In the genomic region with DNA sequence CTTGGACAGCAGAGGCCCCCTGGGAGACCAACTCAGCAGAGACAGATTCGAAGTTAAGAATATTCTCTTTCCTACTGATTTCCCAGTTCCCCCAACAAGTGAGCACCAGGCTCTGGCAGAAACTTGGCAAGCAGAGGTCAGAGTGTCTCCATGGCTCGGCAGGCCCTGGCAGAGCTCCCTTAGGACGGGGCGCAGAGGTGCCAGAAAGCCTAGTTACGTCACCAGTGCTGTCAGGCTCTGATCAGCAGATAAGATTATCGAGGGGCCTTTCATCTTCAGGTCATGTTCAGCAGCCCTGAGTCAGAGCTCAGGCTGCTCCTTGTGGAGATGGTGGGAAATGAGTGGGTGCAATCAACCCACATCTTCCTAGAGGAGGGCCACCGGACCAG, we compare ENCODE assay signal across 8 mouse cellular contexts.
DNase-seq lines count a peak whose midpoint lies in the region; ATAC-seq and TF ChIP-seq lines count a peak whose summit lies in the region.

No protein-coding gene starts in this region.

- TF ChIP-seq EP300 in heart, postnatal 0 days (IDR thresholded peaks at IDR 0.05; ENCODE audit: low read depth): no peak
- no peak for TF ChIP-seq EP300 in stomach, postnatal 0 days (optimal IDR thresholded peaks at IDR 0.05)

- H3K27ac ChIP-seq in heart, postnatal 0 days (ENCODE audit: low read depth): no peak overlapping the region
- peak overlapping the region; percentile 63 for H3K27ac ChIP-seq in stomach, postnatal 0 days (replicated peaks)

- no peaks in the 10 kb centered on the region for H3K9me3 ChIP-seq in heart, postnatal 0 days (replicated peaks; ENCODE audit: control insufficient read depth, low read length)
- H3K9me3 ChIP-seq in stomach, postnatal 0 days (ENCODE audit: control insufficient read depth, low read length): no peaks in the 10 kb centered on the region

- H3K36me3 ChIP-seq in heart, postnatal 0 days (replicated peaks; ENCODE audit: control insufficient read depth, insufficient read depth, low read length): no peaks in the 10 kb centered on the region
- no peaks in the 10 kb centered on the region for H3K36me3 ChIP-seq in stomach, postnatal 0 days (ENCODE audit: control insufficient read depth, insufficient read depth, low read length)

- no peaks in the 10 kb centered on the region for H3K4me1 ChIP-seq in heart, postnatal 0 days (ENCODE audit: control insufficient read depth, insufficient read depth)
- peaks cover 2% of the 10 kb centered on the region; the same call in 1 of the 2 replicates for H3K4me1 ChIP-seq in stomach, postnatal 0 days (replicated peaks; ENCODE audit: control insufficient read depth, insufficient read depth)

- H3K27me3 ChIP-seq in heart, postnatal 0 days (ENCODE audit: control insufficient read depth, insufficient read depth, low read length): no peaks in the 10 kb centered on the region
- no peaks in the 10 kb centered on the region for H3K27me3 ChIP-seq in stomach, postnatal 0 days (ENCODE audit: control insufficient read depth, insufficient read depth, low read length)

- ATAC-seq in CD4-positive, CD25-positive, alpha-beta regulatory T cell, adult 4 months: no peak
- ATAC-seq in heart, postnatal 0 days (ENCODE audit: insufficient read depth, low read depth): 0 out of 2 replicates have a peak, but pooled peaks have one; percentile 27
- 0 out of 2 replicates have a peak, but pooled peaks have one; percentile 15 for ATAC-seq in stomach, postnatal 0 days (ENCODE audit: low FRiP score, low TSS enrichment)
- ATAC-seq in activated CD4-positive, CD25-positive, alpha-beta regulatory T cell, adult 4 months: no peak

- H3K9ac ChIP-seq in heart, postnatal 0 days (replicated peaks; ENCODE audit: low read depth, low read length): no peak overlapping the region
- no peak overlapping the region for H3K9ac ChIP-seq in stomach, postnatal 0 days (ENCODE audit: low read length)

- H3K4me3 ChIP-seq in heart, postnatal 0 days (ENCODE audit: low read depth, low read length): no peak overlapping the region
- no peak overlapping the region for H3K4me3 ChIP-seq in stomach, postnatal 0 days (ENCODE audit: low read depth, low read length)

- H3K4me2 ChIP-seq in heart, postnatal 0 days (ENCODE audit: low read depth, low read length): no peak overlapping the region
- H3K4me2 ChIP-seq in stomach, postnatal 0 days (replicated peaks; ENCODE audit: low read depth): no peak overlapping the region

- WGBS in heart, postnatal 0 days: 37% methylated on average over 7 of the region's 7 CpGs
- 49% methylated on average over 7 of the region's 7 CpGs for WGBS in stomach, postnatal 0 days

- no peak for TF ChIP-seq CTCF in heart, postnatal 0 days (IDR thresholded peaks at IDR 0.05; ENCODE audit: low read depth)
- TF ChIP-seq CTCF in stomach, postnatal 0 days (IDR thresholded peaks at IDR 0.05; ENCODE audit: low read depth): no peak; the same call in 1 of the 2 replicates

- peak; percentile 56 for DNase-seq in CD4-positive, CD25-positive, alpha-beta regulatory T cell, adult 2 months (ENCODE audit: low read depth, low spot score)
- DNase-seq in ovary, adult 18-20 months (ENCODE audit: low spot score): peak; percentile 29
- no peak for DNase-seq in ovary, postnatal 14 days (ENCODE audit: low spot score)
- DNase-seq in heart, postnatal 0 days (ENCODE audit: low spot score): no peak
- DNase-seq in stomach, postnatal 0 days (ENCODE audit: low spot score): no peak
- no peak for DNase-seq in left cerebral cortex, postnatal 10 days (ENCODE audit: extremely low spot score in 1 of 2, low spot score in 2 of 2)

- intact Hi-C loops in left cerebral cortex, postnatal 10 days (cut with DNase I): no loop called here

Comparison
In these comparisons a context has a peak if more than half of its experiments do, and no peak if none do; other contexts are left out.
1. DNase-seq: peak in CD4-positive, CD25-positive, alpha-beta regulatory T cell, adult 2 months (single experiment) and ovary, adult 18-20 months (single experiment); none in ovary, postnatal 14 days (single experiment), heart, postnatal 0 days (single experiment), stomach, postnatal 0 days (single experiment) and left cerebral cortex, postnatal 10 days (0 of 2).
2. ATAC-seq: peak in heart, postnatal 0 days (single experiment) and stomach, postnatal 0 days (single experiment); none in CD4-positive, CD25-positive, alpha-beta regulatory T cell, adult 4 months (single experiment) and activated CD4-positive, CD25-positive, alpha-beta regulatory T cell, adult 4 months (single experiment).